Mouse (Mus musculus): Measurements from ENCODE around the gene Itsn1. TPM values are rescaled to one million over a fixed set of nuclear protein-coding genes. Genes with fewer than 3 reads are reported as not detected.

Itsn1 gene
- polyA plus RNA-seq, 1 experiment from 2014 or later: 26.5 TPM

DNA sequence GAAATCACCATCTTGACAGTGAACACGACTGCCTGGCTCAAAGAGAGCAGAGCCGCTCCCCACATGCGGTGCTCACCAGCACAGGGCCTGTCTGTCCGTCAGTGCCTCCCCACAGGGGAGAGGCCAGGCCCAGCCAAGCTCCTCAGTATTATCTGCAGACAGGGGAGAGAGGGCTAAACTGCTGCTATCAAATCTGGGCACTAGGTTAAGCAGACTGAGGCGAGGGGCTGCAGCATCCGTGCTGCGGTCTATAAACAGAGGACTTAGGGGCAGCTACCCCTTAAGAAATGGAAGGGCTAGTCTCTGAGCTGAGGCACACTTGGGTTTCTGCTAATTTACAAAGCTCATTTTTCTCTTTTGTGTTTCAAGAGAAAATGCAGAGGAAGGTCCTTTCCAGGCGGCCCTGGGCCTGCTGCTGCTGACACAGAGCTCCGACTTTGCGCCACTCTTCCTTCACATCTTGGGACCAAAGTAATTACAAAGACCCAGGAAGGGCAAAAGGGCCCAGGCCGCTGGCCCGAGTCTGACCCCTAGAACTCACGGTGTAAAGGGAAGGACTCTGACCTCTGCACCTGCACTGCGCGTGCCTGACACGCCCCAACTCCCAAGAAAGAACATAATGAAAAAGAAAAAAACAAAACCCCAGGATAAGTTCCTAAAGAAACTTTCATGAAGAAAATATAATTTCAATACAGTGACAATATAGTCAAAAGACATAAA is 199.0 kb downstream of the Itsn1 start:
- H3K9me3 ChIP-seq: no peaks in the 10 kb centered on the region
- H3K27me3 ChIP-seq (ENCODE audit: insufficient read depth, poor library complexity, severe bottlenecking): no peaks in the 10 kb centered on the region
- peaks cover 70% of the 10 kb centered on the region for H3K36me3 ChIP-seq
- no peak overlapping the region for H3K27ac ChIP-seq
- WGBS: 92% methylated on average over 16 of the region's 16 CpGs
- no peak for DNase-seq (ENCODE audit: low spot score)
- peaks cover 14% of the 10 kb centered on the region; the same call in 1 of the 2 replicates for H3K4me1 ChIP-seq
- H3K4me3 ChIP-seq: no peak overlapping the region

GRCm38 (mm10) chr16:91931078-91932013 is 202.3 kb downstream of the Itsn1 start:
- Histone ChIP-seq H3K27ac (peak overlapping the region; percentile 100), H3K27me3 (ENCODE audit: insufficient read depth, poor library complexity, severe bottlenecking) (no peaks in the 10 kb centered on the region), H3K9me3 (no peaks in the 10 kb centered on the region), H3K4me1 (peaks cover 12% of the 10 kb centered on the region; the same call in 1 of the 2 replicates), H3K4me3 (peak overlapping the region; percentile 100), H3K36me3 (peaks cover 37% of the 10 kb centered on the region)
- DNase-seq (ENCODE audit: low spot score): peak; percentile 99
- WGBS: under 1% methylated on average over 53 of the region's 53 CpGs

- no peak overlapping the region for H3K27ac ChIP-seq
- peaks cover 29% of the 10 kb centered on the region for H3K36me3 ChIP-seq
- H3K4me1 ChIP-seq: peaks cover 15% of the 10 kb centered on the region; the same call in 1 of the 2 replicates
- H3K9me3 ChIP-seq: no peaks in the 10 kb centered on the region
- WGBS: 53% methylated on average over 8 of the region's 8 CpGs
- DNase-seq (ENCODE audit: low spot score): peak; percentile 13
- H3K4me3 ChIP-seq: peak overlapping the region; percentile 100
- H3K27me3 ChIP-seq (ENCODE audit: insufficient read depth, poor library complexity, severe bottlenecking): no peaks in the 10 kb centered on the region
These were observed 203.1 kb downstream of the Itsn1 start for GRCm38 (mm10) chr16:91932082-91932690.

GRCm38 (mm10) chr16:91932843-91933518 is 203.9 kb downstream of the Itsn1 start:
- H3K4me3 ChIP-seq: no peak overlapping the region
- H3K27ac ChIP-seq: 0 out of 2 replicates have a peak overlapping the region, but pooled peaks have one; percentile 1
- no peaks in the 10 kb centered on the region for H3K27me3 ChIP-seq (ENCODE audit: insufficient read depth, poor library complexity, severe bottlenecking)
- H3K9me3 ChIP-seq: no peaks in the 10 kb centered on the region
- peaks cover 18% of the 10 kb centered on the region for H3K4me1 ChIP-seq
- WGBS: 53% methylated on average over 8 of the region's 10 CpGs
- H3K36me3 ChIP-seq: peaks cover 21% of the 10 kb centered on the region
- DNase-seq (ENCODE audit: low spot score): peak; percentile 72

DNA sequence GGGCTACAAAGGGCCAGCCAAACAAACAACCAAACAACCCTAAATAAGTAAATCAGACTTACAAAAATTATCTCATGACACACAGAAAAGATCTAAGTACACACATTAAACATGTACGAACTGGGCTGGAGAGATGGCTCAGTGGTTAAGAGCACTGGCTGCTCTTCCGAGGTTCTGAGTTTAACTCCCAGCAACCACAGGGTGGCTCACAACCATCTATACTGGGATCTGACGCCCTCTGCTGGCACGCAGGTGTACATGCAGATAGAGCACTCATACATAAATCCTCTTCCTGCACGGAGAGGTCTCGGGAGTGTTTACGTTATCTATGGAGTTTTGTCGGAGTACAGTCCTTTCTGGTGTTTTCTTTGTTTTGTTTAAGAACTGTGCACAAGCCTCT is 206.0 kb downstream of the Itsn1 start:
- WGBS: 36% methylated on average over 8 of the region's 8 CpGs
- DNase-seq (ENCODE audit: low spot score): no peak
- Histone ChIP-seq H3K27me3 (ENCODE audit: insufficient read depth, poor library complexity, severe bottlenecking) (no peaks in the 10 kb centered on the region), H3K4me1 (peaks cover 21% of the 10 kb centered on the region), H3K9me3 (no peaks in the 10 kb centered on the region), H3K27ac (no peak overlapping the region), H3K36me3 (no peaks in the 10 kb centered on the region), H3K4me3 (no peak overlapping the region; the same call in 1 of the 2 replicates)

DNA sequence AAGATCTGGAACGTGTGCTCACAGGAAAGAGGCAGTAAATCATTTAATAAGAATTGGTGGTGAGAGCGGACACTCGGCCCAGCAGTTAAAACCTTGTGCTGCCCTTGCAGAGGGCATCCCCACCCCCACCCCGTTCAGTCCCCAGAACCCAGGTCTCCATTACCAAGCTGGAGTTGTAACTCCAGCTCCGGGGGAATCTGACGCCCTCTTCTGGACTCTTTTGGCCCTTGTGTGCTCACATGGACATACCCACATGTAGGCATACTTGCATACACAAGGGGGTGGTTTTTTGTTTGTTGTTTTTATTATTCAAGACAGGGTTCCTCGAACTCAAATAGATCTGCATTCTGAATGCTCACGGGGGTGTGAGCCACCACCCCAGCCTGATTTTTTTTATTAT is 206.6 kb downstream of the Itsn1 start:
- DNase-seq (ENCODE audit: low spot score): no peak
- Histone ChIP-seq H3K27ac (no peak overlapping the region), H3K4me1 (peaks cover 15% of the 10 kb centered on the region), H3K9me3 (no peaks in the 10 kb centered on the region), H3K27me3 (ENCODE audit: insufficient read depth, poor library complexity, severe bottlenecking) (no peaks in the 10 kb centered on the region), H3K36me3 (no peaks in the 10 kb centered on the region), H3K4me3 (no peak overlapping the region)
- WGBS: 57% methylated on average over 8 of the region's 8 CpGs

GRCm38 (mm10) chr16:91936340-91937030 is 207.4 kb downstream of the Itsn1 start:
- Histone ChIP-seq H3K36me3 (no peaks in the 10 kb centered on the region), H3K27me3 (ENCODE audit: insufficient read depth, poor library complexity, severe bottlenecking) (no peaks in the 10 kb centered on the region), H3K4me1 (peaks cover 14% of the 10 kb centered on the region), H3K27ac (peak overlapping the region; percentile 69; the same call in 1 of the 2 replicates), H3K9me3 (no peaks in the 10 kb centered on the region), H3K4me3 (no peak overlapping the region)
- DNase-seq (ENCODE audit: low spot score): peak; percentile 91
- WGBS: 44% methylated on average over 10 of the region's 10 CpGs

DNA sequence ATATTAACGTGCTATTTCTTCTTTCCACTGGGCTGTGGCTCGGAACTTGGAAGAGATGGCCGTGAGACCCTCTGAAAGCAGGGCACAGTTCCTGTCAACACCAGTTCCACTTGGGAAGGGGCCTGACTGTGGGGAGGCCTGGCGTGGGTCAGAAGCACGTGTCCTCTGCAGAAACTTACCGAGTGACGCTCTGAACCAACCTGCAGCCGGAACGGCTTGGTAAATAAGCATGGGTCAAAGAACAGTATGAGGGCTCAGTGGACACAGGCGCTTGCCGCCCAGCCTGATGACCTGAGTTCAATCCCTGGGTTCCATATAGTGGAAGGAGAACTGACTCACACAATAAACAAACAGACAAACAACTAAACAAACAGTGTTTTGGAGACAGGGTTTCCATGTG is 208.2 kb downstream of the Itsn1 start:
- Histone ChIP-seq H3K4me3 (no peak overlapping the region), H3K4me1 (peaks cover 14% of the 10 kb centered on the region), H3K36me3 (no peaks in the 10 kb centered on the region), H3K27ac (no peak overlapping the region), H3K27me3 (ENCODE audit: insufficient read depth, poor library complexity, severe bottlenecking) (no peaks in the 10 kb centered on the region), H3K9me3 (no peaks in the 10 kb centered on the region)
- WGBS: 82% methylated on average over 11 of the region's 11 CpGs
- DNase-seq (ENCODE audit: low spot score): no peak

DNA sequence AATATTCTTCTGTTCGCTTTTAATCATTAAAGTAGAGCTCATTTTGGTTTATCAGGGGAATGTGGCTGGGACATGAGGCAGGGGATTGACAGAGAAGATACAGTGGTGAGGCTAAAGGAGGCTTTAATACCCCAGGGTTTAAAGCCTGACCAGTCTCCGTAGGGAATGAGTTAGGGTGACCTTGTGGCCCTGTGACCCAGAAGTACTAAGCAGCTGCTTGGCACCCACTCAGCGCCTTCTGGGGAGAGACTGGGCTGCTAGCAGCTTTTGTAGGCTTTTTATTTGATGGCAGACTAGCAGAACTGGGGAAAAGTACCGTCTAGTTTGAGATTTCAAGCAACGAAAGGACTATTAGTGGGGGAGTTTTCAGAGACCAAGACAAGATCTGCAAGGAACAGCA is 209.1 kb downstream of the Itsn1 start:
- WGBS: 70% methylated on average over 5 of the region's 5 CpGs

GRCm38 (mm10) chr16:91940726-91941125 is 211.6 kb downstream of the Itsn1 start:
- DNase-seq (ENCODE audit: low spot score): no peak

More for the DNA sequence above, 209.1 kb downstream of the Itsn1 start:
- Histone ChIP-seq H3K36me3 (no peaks in the 10 kb centered on the region), H3K4me3 (no peak overlapping the region), H3K27ac (peak overlapping the region; percentile 36; the same call in 1 of the 2 replicates), H3K4me1 (peaks cover 14% of the 10 kb centered on the region), H3K27me3 (ENCODE audit: insufficient read depth, poor library complexity, severe bottlenecking) (no peaks in the 10 kb centered on the region), H3K9me3 (no peaks in the 10 kb centered on the region)
- no peak for DNase-seq (ENCODE audit: low spot score)

GRCm38 (mm10) chr16:91942201-91942600 is 213.1 kb downstream of the Itsn1 start:
- Histone ChIP-seq H3K4me3 (no peak overlapping the region), H3K36me3 (no peaks in the 10 kb centered on the region), H3K27me3 (ENCODE audit: insufficient read depth, poor library complexity, severe bottlenecking) (no peaks in the 10 kb centered on the region), H3K4me1 (peaks cover 9% of the 10 kb centered on the region), H3K27ac (no peak overlapping the region), H3K9me3 (no peaks in the 10 kb centered on the region)
- WGBS: 87% methylated on average over 14 of the region's 14 CpGs
- DNase-seq (ENCODE audit: low spot score): no peak

More at GRCm38 (mm10) chr16:91940726-91941125, 211.6 kb downstream of the Itsn1 start:
- no peak overlapping the region; the same call in 1 of the 2 replicates for H3K27ac ChIP-seq
- peaks cover 14% of the 10 kb centered on the region for H3K4me1 ChIP-seq
- no peaks in the 10 kb centered on the region for H3K27me3 ChIP-seq (ENCODE audit: insufficient read depth, poor library complexity, severe bottlenecking)
- no peaks in the 10 kb centered on the region for H3K36me3 ChIP-seq
- WGBS: 61% methylated on average over 6 of the region's 6 CpGs
- no peaks in the 10 kb centered on the region for H3K9me3 ChIP-seq
- no peak overlapping the region for H3K4me3 ChIP-seq

DNA sequence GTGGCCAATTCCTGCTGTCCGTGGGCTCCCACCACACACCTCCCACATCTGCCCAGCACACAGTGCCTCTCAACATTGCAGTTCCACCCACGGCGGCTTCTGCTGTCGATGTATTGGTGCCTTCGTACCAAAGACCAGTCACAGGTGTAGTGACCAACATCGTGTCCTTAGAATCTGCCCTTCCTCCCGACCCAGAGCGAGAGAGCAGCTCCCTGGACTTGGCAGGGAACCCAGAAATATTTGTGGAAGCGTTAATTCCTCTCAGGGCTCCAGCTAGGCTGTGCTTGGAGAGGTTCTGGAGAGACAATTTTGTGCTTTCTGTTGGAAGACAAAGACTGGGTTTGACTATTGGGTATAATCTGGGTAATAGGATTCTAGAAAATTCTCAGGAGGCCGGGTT is 217.2 kb downstream of the Itsn1 start:
- no peaks in the 10 kb centered on the region for H3K4me1 ChIP-seq
- no peak overlapping the region for H3K4me3 ChIP-seq
- H3K27ac ChIP-seq: no peak overlapping the region
- H3K36me3 ChIP-seq: no peaks in the 10 kb centered on the region
- DNase-seq (ENCODE audit: low spot score): no peak
- no peaks in the 10 kb centered on the region for H3K9me3 ChIP-seq
- WGBS: 76% methylated on average over 10 of the region's 10 CpGs
- H3K27me3 ChIP-seq (ENCODE audit: insufficient read depth, poor library complexity, severe bottlenecking): no peaks in the 10 kb centered on the region
